Mouse (Mus musculus) adrenal gland, adult 2 months (tissue): ENCODE measurements at regions not wholly inside any gene's neighbourhood (a gene's known extent, or its start where the extent isn't known, plus 50 kb on each side); places are given as distances from the start of the nearest gene placed in this dataset.
A peak's percentile ranks its signal among the peaks of the same experiment; 100 is the strongest.

Source experiments
- DNase-seq: peaks from one replicate; pipeline ENCODE4 v3.0.0; 2021

GRCm38 (mm10) chr14:47857731-47858556, 209.7 kb downstream of the Ktn1 start:
- DNase-seq, result no peak

DNA sequence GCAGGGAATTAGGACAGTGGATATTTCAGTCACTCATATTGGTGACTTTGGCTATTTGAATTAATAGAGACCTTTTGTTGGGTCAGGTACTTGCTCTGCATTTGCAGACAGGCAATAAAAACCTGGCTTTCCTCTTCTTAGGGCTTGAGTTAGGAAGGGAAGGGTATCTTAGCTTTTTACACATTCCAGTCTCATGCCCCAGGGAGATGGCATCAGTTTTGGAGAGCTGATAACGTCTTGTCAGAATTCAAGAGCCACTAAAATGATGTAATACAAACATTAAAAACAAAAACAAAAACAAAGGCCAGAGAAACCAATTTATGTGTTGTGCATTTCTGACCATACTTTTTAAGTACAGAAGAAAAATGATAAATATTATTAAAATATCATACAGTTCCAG, 214.3 kb downstream of the Ktn1 start:
- DNase-seq, result no peak

- peak; percentile 50 for DNase-seq
Observed at GRCm38 (mm10) chr14:47863067-47863466, 214.8 kb downstream of the Ktn1 start.

GRCm38 (mm10) chr14:47863701-47864100, 215.5 kb downstream of the Ktn1 start:
- DNase-seq, result no peak

DNA sequence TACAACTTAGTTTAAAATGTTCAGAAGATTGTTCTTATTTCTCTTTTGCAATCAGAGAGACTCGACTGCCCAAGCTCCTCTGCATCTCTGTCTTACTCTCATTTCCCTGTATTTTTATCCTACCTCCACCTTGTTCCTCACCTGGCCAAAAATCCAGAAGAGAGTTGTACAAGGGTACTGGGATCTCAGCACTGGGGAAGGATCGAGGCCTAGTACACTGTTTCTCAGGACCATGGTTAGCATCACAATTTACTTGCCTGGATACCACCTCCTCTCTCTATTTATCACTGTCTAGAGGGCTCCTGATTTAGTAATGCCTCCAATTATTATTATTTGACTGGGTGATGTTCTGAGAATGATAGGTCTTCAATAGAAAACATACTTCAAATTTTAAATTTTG, 218.8 kb downstream of the Ktn1 start:
- DNase-seq, result no peak

DNA sequence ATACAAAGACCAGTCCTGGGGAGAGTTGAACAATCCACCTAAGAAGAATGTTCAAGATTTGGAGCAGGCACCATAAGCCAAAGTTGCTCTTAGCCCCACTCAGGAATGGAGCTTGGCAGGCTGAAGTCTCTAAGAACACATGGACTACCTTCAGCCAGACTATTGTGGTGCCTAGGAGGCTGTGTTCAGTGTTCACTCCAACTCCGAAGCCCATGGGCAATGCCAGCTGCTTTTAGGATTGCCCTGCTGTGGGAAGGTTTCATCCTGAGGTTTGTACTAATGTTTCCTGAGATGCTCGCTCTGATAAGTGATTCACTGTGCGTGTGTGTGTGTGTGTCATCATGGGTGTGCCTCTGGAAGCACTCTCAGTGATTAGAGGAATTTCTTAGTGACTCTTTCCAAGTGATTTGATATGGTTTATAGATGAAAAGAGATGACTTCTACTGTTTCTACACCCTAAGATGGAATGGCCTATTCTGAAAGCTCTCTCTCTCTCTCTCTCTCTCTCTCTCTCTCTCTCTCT, 220.1 kb downstream of the Ktn1 start:
- DNase-seq, result no peak

DNA sequence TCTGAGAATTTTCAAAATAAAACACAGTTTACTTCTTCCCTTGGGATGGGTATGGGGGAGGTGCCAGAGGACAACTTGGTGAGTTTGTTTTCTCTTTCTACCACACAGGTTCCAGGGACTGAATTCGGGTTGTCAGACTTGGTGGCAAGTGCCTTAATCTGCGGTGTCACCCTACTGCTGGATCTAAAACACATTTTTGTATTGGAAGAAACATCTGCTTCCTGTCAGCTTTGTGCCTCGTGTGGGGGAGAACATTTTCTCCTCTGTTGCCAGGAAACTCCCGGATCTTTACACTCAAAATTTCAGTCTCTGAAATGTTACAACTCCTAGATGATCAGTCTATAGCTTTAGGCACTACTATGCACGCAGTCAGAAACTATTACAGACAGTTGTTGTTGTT, 228.3 kb downstream of the Ktn1 start:
- no peak for DNase-seq

GRCm38 (mm10) chr14:47877167-47877566, 228.9 kb downstream of the Ktn1 start:
- no peak for DNase-seq

DNA sequence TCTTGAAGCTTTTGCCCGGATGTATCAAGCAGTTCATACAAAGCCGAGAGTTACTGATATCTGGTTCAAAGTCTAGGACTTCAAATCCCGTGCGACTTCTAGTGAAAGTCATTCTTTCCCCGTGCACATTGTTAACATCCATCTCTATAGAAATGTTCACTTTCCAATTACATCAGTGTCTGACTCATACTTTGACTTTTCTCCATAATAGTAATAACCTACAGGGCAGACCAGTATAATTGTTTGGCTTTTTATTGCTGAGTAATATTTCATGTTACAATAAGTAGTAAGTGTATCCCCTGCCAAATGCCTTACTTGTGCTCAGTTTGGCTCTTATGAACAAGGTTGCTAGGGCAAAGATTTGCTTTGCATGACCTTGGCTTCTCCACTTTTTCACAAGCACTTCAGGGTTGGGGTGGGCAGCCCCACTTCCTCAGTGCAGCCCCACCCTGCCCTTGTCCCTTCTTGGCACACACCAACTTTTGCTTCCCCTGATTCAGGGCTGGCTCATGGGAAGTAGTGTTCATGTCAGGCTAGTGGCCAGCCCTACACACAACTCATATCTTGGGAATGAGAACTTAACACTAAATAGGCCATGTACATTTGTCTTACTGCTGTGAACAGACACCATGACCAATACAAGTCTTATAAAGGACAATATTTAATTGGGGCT, 229.7 kb downstream of the Ktn1 start:
- DNase-seq, result no peak

GRCm38 (mm10) chr14:47885326-47885725, 235.3 kb upstream of the Peli2 start:
- DNase-seq, result no peak

- DNase-seq, result no peak
Observed at GRCm38 (mm10) chr14:47890251-47891198, 230.1 kb upstream of the Peli2 start.

GRCm38 (mm10) chr14:47896581-47896980, 224.0 kb upstream of the Peli2 start:
- no peak for DNase-seq

GRCm38 (mm10) chr14:47897907-47898530, 222.6 kb upstream of the Peli2 start:
- peak; percentile 25 for DNase-seq

GRCm38 (mm10) chr14:47898605-47899004, 222.0 kb upstream of the Peli2 start:
- no peak for DNase-seq

GRCm38 (mm10) chr14:47905334-47905733, 215.3 kb upstream of the Peli2 start:
- no peak for DNase-seq

- DNase-seq, result no peak
Observed at GRCm38 (mm10) chr14:47909129-47909528, 211.5 kb upstream of the Peli2 start.

DNA sequence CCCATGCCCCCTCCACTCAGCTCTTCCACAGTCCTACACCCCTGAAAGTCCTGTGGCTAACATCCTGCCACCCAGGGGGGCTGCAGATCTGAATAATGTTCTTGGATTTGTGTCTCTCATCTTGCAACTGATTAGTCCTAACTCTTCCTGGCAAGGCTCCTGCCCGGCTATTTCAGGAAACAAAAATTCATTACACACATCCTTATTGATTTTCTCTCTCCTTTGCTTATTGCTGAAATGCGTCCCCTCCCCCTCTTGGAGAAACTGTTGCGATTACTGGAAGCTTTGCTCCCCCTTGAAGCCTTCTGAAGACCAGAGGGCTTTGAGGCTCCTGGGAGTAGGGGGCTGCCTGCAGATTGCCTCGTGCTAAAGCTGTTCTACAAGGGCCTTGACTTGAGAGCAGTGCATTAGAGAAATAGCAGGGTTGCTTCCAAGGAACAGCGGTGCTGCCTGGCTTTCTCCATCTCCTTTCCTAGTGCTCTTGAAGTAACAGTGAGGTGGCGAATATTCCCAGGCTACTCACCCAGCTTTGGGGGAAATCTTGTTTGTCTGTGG, 209.8 kb upstream of the Peli2 start:
- no peak for DNase-seq

DNA sequence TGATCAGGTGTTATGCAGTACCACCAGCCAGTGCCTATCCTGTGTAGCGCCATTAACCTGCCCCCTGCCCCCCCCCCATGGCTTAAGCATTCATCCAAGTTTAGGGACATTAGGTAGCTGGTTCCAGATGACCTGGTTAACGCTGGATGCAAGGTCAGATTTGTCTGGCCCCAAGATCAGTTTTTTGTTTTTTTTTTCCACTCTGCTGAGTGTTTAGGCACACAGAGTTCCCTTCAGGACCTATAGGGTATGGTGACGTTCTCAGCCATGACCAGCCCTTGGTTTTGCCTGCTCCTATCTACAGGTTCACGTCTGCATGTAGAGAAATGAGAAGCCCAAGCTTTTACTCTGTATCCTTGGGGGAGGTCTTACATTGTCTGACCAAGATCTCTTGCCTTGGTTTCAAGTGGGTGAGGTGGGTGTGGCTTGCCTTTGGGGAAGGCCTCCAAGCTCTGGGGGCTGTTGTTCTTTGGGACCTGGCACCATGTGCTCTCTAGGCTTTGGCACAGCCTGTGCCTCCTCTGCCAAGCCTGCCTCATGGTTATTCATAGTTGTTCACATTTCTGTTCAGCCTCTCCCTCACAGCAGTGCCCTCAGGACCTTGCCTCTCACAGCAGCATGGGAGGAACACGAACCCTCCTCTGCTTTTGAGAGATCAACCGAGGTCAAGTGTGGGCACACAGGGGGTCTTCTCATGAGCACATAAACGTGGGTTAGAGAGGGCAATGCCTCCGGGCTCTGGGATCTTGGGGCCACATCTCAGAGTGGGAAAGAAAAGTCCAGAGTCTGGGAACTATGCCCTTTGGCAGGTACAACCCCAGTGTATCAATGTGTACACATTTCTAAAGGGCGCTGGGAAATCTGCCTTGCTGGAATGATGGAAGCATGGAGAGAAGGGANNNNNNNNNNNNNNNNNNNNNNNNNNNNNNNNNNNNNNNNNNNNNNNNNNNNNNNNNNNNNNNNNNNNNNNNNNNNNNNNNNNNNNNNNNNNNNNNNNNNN, 208.8 kb upstream of the Peli2 start:
- peak; percentile 6 for DNase-seq

DNA sequence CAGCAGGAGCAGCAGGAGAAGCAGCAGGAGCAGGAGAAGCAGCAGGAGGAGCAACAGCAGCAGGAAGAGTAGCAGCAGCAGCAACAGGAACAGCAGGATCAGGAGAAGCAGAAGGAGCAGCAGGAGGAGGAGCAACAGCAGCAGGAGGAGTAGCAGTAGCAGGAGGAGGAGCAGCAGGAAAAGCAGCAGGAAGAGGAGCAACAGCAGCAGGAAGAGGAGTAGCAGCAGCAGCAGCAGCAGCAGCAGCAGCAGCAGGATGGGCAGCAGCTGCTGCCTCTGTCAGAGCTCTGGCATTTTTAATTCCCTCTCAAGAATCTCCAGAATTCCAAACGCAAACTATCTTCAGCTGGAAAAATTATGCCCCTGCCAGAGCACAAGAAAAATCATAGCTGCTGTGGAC, 205.0 kb upstream of the Peli2 start:
- DNase-seq, result no peak
